Mouse (Mus musculus) small intestine, adult 2 months (tissue): Measurements from ENCODE around the gene Disp1.

ENCODE experiments used
- CTCF ChIP-seq: fragments of 200-500 bp; IDR thresholded peaks from 2 replicates; pipeline ENCODE4 v1.5.1; 2012; ENCODE audit warnings: low read depth, mild to moderate bottlenecking, control low read depth, inconsistent platforms, low read length, moderate library complexity, mixed read lengths; ENCODE audit not compliant: insufficient replicate concordance, insufficient read length; ENCODE audit errors: extremely low read depth
- POLR2A ChIP-seq: fragments of 200-500 bp; IDR thresholded peaks from 2 replicates; pipeline ENCODE4 v1.6.1; 2012; ENCODE audit warnings: low read depth, mild to moderate bottlenecking, control low read depth, inconsistent platforms, low read length, moderate library complexity

DNA sequence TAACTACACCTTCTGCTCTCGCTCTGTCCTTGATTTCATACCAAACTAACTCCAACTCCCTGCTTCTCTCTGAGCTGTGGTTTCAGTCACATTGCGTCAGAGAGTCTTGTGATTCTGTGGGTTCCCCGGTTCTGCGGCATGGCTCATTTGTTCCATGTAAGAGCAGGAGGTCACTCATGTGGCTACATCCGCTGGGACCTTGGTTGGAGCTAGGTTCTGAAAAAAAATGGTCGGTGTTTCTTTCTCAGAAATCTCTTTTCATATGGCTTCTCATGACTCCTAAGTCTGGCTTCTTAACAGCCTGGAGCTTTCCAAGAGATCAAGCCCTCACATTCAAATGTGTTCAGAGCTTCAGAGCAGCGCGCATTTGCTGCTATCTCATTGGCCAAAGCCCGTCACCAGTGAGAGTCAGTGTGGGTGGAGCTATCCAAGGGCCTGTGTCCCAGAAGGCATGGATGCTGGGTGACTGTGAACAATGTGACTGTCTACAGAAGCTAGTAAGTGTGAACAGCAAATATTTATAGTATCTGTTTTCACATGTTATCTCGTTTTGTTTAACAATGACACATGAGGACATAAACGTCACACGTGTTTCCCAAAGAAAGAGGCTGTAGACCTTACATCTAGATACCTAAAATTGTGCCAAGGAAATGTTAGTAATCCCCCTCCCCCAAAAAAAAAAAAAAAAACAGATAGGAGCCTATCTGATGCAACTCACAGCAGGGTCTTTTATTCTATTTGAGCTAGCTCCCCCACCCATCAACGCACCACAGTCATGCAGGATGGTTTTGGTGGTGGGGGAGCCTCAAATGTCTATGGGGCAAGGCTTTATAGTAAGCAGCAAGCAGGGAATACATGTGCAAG, 43.1 kb upstream of the Disp1 start:
- TF ChIP-seq CTCF (no peak), POLR2A (no peak)
